Mouse (Mus musculus): ENCODE data around the gene Frs2. TPM values are rescaled to one million over a fixed set of nuclear protein-coding genes. Genes with fewer than 3 reads are reported as not detected.
"Not testable (repeated sequence)": the region's sequence is repeated elsewhere in the genome, so short reads cannot be mapped to it uniquely, and the experiment has no call there.

The Frs2 gene
- polyA plus RNA-seq, 1 experiment = 36.3 TPM

GRCm38 (mm10) chr10:117049253-117049652, 99.1 kb downstream of the Frs2 start:
- WGBS = 82% methylated on average over 4 of the region's 4 CpGs
- no peak for DNase-seq
- Histone ChIP-seq H3K4me3 (replicated peaks; ENCODE audit: insufficient read depth, low read depth, low read length) (no peak overlapping the region), H3K4me1 (ENCODE audit: control insufficient read depth, insufficient read depth, low read length) (peaks cover 6% of the 10 kb centered on the region; the same call in 1 of the 2 replicates), H3K27me3 (ENCODE audit: control insufficient read depth, insufficient read depth, low read length) (no peaks in the 10 kb centered on the region), H3K27ac (ENCODE audit: insufficient read depth, low read length) (no peak overlapping the region)
- no peak for TF ChIP-seq POLR2A (IDR thresholded peaks at IDR 0.05; ENCODE audit: borderline replicate concordance, insufficient read depth, low read length)

GRCm38 (mm10) chr10:117045175-117046056, 102.9 kb downstream of the Frs2 start, which contains the start of gene Lrrc10:
TSS of gene Lrrc10 (plus strand) at chr10:117045341.
- WGBS = 29% methylated on average over 40 of the region's 40 CpGs
- peak; percentile 59 to 61 for DNase-seq
- TF ChIP-seq POLR2A (IDR thresholded peaks at IDR 0.05; ENCODE audit: borderline replicate concordance, insufficient read depth, low read length) (peak; percentile 10; the same call in 1 of the 2 replicates), CTCF (IDR thresholded peaks at IDR 0.05; ENCODE audit: borderline replicate concordance, insufficient read depth, low read depth, low read length) (no peak)
- Histone ChIP-seq H3K4me3 (replicated peaks; ENCODE audit: insufficient read depth, low read depth, low read length) (peak within 1 kb of the TSS; percentile 54), H3K4me1 (ENCODE audit: control insufficient read depth, insufficient read depth, low read length) (peaks cover 6% of the 10 kb centered on the region; the same call in 1 of the 2 replicates), H3K27me3 (ENCODE audit: control insufficient read depth, insufficient read depth, low read length) (no peaks in the 10 kb centered on the region), H3K27ac (ENCODE audit: insufficient read depth, low read length) (no peak within 1 kb of the TSS)

GRCm38 (mm10) chr10:117043497-117044166, 104.7 kb downstream of the Frs2 start:
- H3K27me3 ChIP-seq (ENCODE audit: control insufficient read depth, insufficient read depth, low read length); H3K4me1 ChIP-seq (ENCODE audit: control insufficient read depth, insufficient read depth, low read length); H3K27ac ChIP-seq (ENCODE audit: insufficient read depth, low read length); DNase-seq; H3K4me3 ChIP-seq (replicated peaks; ENCODE audit: insufficient read depth, low read depth, low read length): not testable (repeated sequence)
- 48% methylated on average over 16 of the region's 16 CpGs for WGBS

GRCm38 (mm10) chr10:117042295-117042694, 106.0 kb downstream of the Frs2 start:
- Histone ChIP-seq H3K4me3 (replicated peaks; ENCODE audit: insufficient read depth, low read depth, low read length) (no peak overlapping the region), H3K27me3 (ENCODE audit: control insufficient read depth, insufficient read depth, low read length) (no peaks in the 10 kb centered on the region), H3K27ac (ENCODE audit: insufficient read depth, low read length) (no peak overlapping the region), H3K4me1 (ENCODE audit: control insufficient read depth, insufficient read depth, low read length) (peaks cover 6% of the 10 kb centered on the region; the same call in 1 of the 2 replicates)
- WGBS = 89% methylated on average over 14 of the region's 14 CpGs
- TF ChIP-seq CTCF (IDR thresholded peaks at IDR 0.05; ENCODE audit: borderline replicate concordance, insufficient read depth, low read depth, low read length) (no peak), POLR2A (IDR thresholded peaks at IDR 0.05; ENCODE audit: borderline replicate concordance, insufficient read depth, low read length) (no peak)
- DNase-seq = no peak

GRCm38 (mm10) chr10:117040355-117040754, 108.0 kb downstream of the Frs2 start:
- no peak for DNase-seq
- Histone ChIP-seq H3K4me3 (replicated peaks; ENCODE audit: insufficient read depth, low read depth, low read length) (no peak overlapping the region), H3K27me3 (ENCODE audit: control insufficient read depth, insufficient read depth, low read length) (no peaks in the 10 kb centered on the region), H3K27ac (ENCODE audit: insufficient read depth, low read length) (no peak overlapping the region), H3K4me1 (ENCODE audit: control insufficient read depth, insufficient read depth, low read length) (no peaks in the 10 kb centered on the region)
- no peak for TF ChIP-seq POLR2A (IDR thresholded peaks at IDR 0.05; ENCODE audit: borderline replicate concordance, insufficient read depth, low read length)
- WGBS = 67% methylated on average over 6 of the region's 6 CpGs

- Histone ChIP-seq H3K4me3 (replicated peaks; ENCODE audit: insufficient read depth, low read depth, low read length) (no peak overlapping the region), H3K27ac (ENCODE audit: insufficient read depth, low read length) (no peak overlapping the region), H3K27me3 (ENCODE audit: control insufficient read depth, insufficient read depth, low read length) (no peaks in the 10 kb centered on the region), H3K4me1 (ENCODE audit: control insufficient read depth, insufficient read depth, low read length) (no peaks in the 10 kb centered on the region)
- 9% methylated on average over 8 of the region's 8 CpGs for WGBS
- peak; percentile 68 for TF ChIP-seq CTCF (IDR thresholded peaks at IDR 0.05; ENCODE audit: borderline replicate concordance, insufficient read depth, low read depth, low read length)
- TF ChIP-seq POLR2A (IDR thresholded peaks at IDR 0.05; ENCODE audit: borderline replicate concordance, insufficient read depth, low read length) = no peak
- peak; percentile 60 to 62 for DNase-seq
Measured at GRCm38 (mm10) chr10:117033785-117034184, 114.5 kb downstream of the Frs2 start.

- Histone ChIP-seq H3K27me3 (ENCODE audit: control insufficient read depth, insufficient read depth, low read length) (no peaks in the 10 kb centered on the region), H3K4me1 (ENCODE audit: control insufficient read depth, insufficient read depth, low read length) (no peaks in the 10 kb centered on the region), H3K27ac (ENCODE audit: insufficient read depth, low read length) (no peak overlapping the region), H3K4me3 (replicated peaks; ENCODE audit: insufficient read depth, low read depth, low read length) (no peak overlapping the region)
- WGBS = 94% methylated on average over 3 of the region's 3 CpGs
- DNase-seq = no peak
- TF ChIP-seq CTCF (IDR thresholded peaks at IDR 0.05; ENCODE audit: borderline replicate concordance, insufficient read depth, low read depth, low read length) (no peak), POLR2A (IDR thresholded peaks at IDR 0.05; ENCODE audit: borderline replicate concordance, insufficient read depth, low read length) (no peak)
Measured at GRCm38 (mm10) chr10:117031160-117031559, 117.2 kb downstream of the Frs2 start.

- DNase-seq = no peak
- 59% methylated on average over 8 of the region's 8 CpGs for WGBS
- no peaks in the 10 kb centered on the region for H3K27me3 ChIP-seq (ENCODE audit: control insufficient read depth, insufficient read depth, low read length)
- no peaks in the 10 kb centered on the region for H3K4me1 ChIP-seq (ENCODE audit: control insufficient read depth, insufficient read depth, low read length)
- H3K27ac ChIP-seq (ENCODE audit: insufficient read depth, low read length) = no peak overlapping the region
- TF ChIP-seq CTCF (IDR thresholded peaks at IDR 0.05; ENCODE audit: borderline replicate concordance, insufficient read depth, low read depth, low read length) (no peak), POLR2A (IDR thresholded peaks at IDR 0.05; ENCODE audit: borderline replicate concordance, insufficient read depth, low read length) (no peak)
- no peak overlapping the region for H3K4me3 ChIP-seq (replicated peaks; ENCODE audit: insufficient read depth, low read depth, low read length)
Measured at GRCm38 (mm10) chr10:117026176-117026575, 122.2 kb downstream of the Frs2 start.

- H3K4me1 ChIP-seq (ENCODE audit: control insufficient read depth, insufficient read depth, low read length); DNase-seq; H3K27me3 ChIP-seq (ENCODE audit: control insufficient read depth, insufficient read depth, low read length); H3K27ac ChIP-seq (ENCODE audit: insufficient read depth, low read length); H3K4me3 ChIP-seq (replicated peaks; ENCODE audit: insufficient read depth, low read depth, low read length): not testable (repeated sequence)
Measured at GRCm38 (mm10) chr10:117025776-117026175, 122.6 kb downstream of the Frs2 start.

Measured in cerebellum, adult 2 months (tissue).